Mouse (Mus musculus): ENCODE results near the gene Trappc6a. TPM values are rescaled to one million over a fixed set of nuclear protein-coding genes. Genes with fewer than 3 reads are reported as not detected.

The Trappc6a gene
- total and polyA plus RNA-seq, 3 experiments, result 41.1 to 201 (median 72.2) TPM

GRCm38 (mm10) chr7:19462443-19462842 is 45.8 kb upstream of the Trappc6a start:
- peaks cover 5 to 18% of the 10 kb centered on the region in 2 experiments for H3K4me1 ChIP-seq (ENCODE audit: control insufficient read depth in 1 of 2, insufficient read depth in 2 of 2)
- no peak overlapping the region for H3K9ac ChIP-seq (ENCODE audit: insufficient read depth, low read depth)
- in situ Hi-C loops (cut with MboI; ENCODE audit: low pct_ligation_motif_present, low pct_unique_long_range_greater_than_20kb, low sequenced_read_pairs) (no loop called here), dilution Hi-C loops (cut with MboI; ENCODE audit: extremely low pct_ligation_motif_present, extremely low pct_unique_long_range_greater_than_20kb, low sequenced_read_pairs) (no loop called here)
- peaks cover 44% of the 10 kb centered on the region for H3K27me3 ChIP-seq (replicated peaks)
- H3K9me3 ChIP-seq (replicated peaks; ENCODE audit: low read length), result no peaks in the 10 kb centered on the region
- H3K4me3 ChIP-seq (replicated peaks in 1 of 3; ENCODE audit: low read depth in 2 of 3, low read length in 2 of 3, poor library complexity in 1 of 3), result no peak overlapping the region
- H3K36me3 ChIP-seq (replicated peaks in 1 of 2; ENCODE audit: control insufficient read depth in 1 of 2, insufficient read depth in 1 of 2, low read length in 1 of 2), result no peaks in the 10 kb centered on the region
- H3K4me2 ChIP-seq (ENCODE audit: insufficient read depth, low read depth, poor library complexity, severe bottlenecking), result no peak overlapping the region
- TF ChIP-seq KAT2A (IDR thresholded peaks at IDR 0.05; ENCODE audit: insufficient replicate concordance, low read length), result no peak
- TF ChIP-seq SIN3A (IDR thresholded peaks at IDR 0.05; ENCODE audit: low read length), result no peak
- TF ChIP-seq BHLHE40 (IDR thresholded peaks at IDR 0.05; ENCODE audit: low read depth, low read length), result 0 out of 2 replicates have a peak, but pooled peaks have one; percentile 25
- no peak for TF ChIP-seq MYC (IDR thresholded peaks at IDR 0.05; ENCODE audit: low read depth, low read length)
- TF ChIP-seq RAD21 (IDR thresholded peaks at IDR 0.05; ENCODE audit: low read depth, low read length), result no peak
- TF ChIP-seq ETS1 (conservative IDR thresholded peaks at IDR 0.05; ENCODE audit: low read depth, low read length), result no peak
- no peak overlapping the region for H3K27ac ChIP-seq (ENCODE audit: insufficient read depth, low read depth)
- DNase-seq (ENCODE audit: extremely low read depth), result no peak
- no peaks in the 10 kb centered on the region for H3K79me2 ChIP-seq (replicated peaks; ENCODE audit: control insufficient read depth, extremely low read depth, insufficient read depth, poor library complexity, severe bottlenecking)

- H3K4me3 ChIP-seq (replicated peaks in 1 of 3; ENCODE audit: low read depth in 2 of 3, low read length in 2 of 3, poor library complexity in 1 of 3), result no peak within 1 kb of the TSS
- peaks cover 47% of the 10 kb centered on the region for H3K27me3 ChIP-seq (replicated peaks)
- H3K36me3 ChIP-seq (replicated peaks in 1 of 2; ENCODE audit: control insufficient read depth in 1 of 2, insufficient read depth in 1 of 2, low read length in 1 of 2), result no peaks in the 10 kb centered on the region
- H3K9me3 ChIP-seq (replicated peaks; ENCODE audit: low read length), result no peaks in the 10 kb centered on the region
- no peaks in the 10 kb centered on the region for H3K79me2 ChIP-seq (replicated peaks; ENCODE audit: control insufficient read depth, extremely low read depth, insufficient read depth, poor library complexity, severe bottlenecking)
- no peak for DNase-seq (ENCODE audit: extremely low read depth)
- in situ Hi-C loops (cut with MboI; ENCODE audit: low pct_ligation_motif_present, low pct_unique_long_range_greater_than_20kb, low sequenced_read_pairs), result no loop called here
- H3K4me2 ChIP-seq (ENCODE audit: insufficient read depth, low read depth, poor library complexity, severe bottlenecking), result no peak within 1 kb of the TSS
- peaks cover 5 to 17% of the 10 kb centered on the region in 2 experiments for H3K4me1 ChIP-seq (ENCODE audit: control insufficient read depth in 1 of 2, insufficient read depth in 2 of 2)
- H3K27ac ChIP-seq (ENCODE audit: insufficient read depth, low read depth), result no peak within 1 kb of the TSS
- H3K9ac ChIP-seq (ENCODE audit: insufficient read depth, low read depth), result no peak within 1 kb of the TSS
- dilution Hi-C loops (cut with MboI; ENCODE audit: extremely low pct_ligation_motif_present, extremely low pct_unique_long_range_greater_than_20kb, low sequenced_read_pairs), result no loop called here
- TF ChIP-seq HCFC1 (IDR thresholded peaks at IDR 0.05; ENCODE audit: low read depth, low read length), result no peak
- TF ChIP-seq PAX5 (IDR thresholded peaks at IDR 0.05; ENCODE audit: low read length), result no peak
- TF ChIP-seq ZKSCAN1 (IDR thresholded peaks at IDR 0.05; ENCODE audit: borderline replicate concordance, low read depth, low read length), result no peak
- no peak for TF ChIP-seq POLR2AphosphoS2 (IDR thresholded peaks at IDR 0.05; ENCODE audit: low read depth, low read length)
- no peak for TF ChIP-seq ZC3H11A (IDR thresholded peaks at IDR 0.05; ENCODE audit: low read depth, low read length)
- no peak for TF ChIP-seq GABPA (IDR thresholded peaks at IDR 0.05; ENCODE audit: insufficient replicate concordance, low read depth, low read length)
- no peak for TF ChIP-seq MAX (IDR thresholded peaks at IDR 0.05; ENCODE audit: low read length)
- TF ChIP-seq NRF1 (IDR thresholded peaks at IDR 0.05; ENCODE audit: low read depth, low read length), result no peak
- TF ChIP-seq CHD2 (IDR thresholded peaks at IDR 0.05; ENCODE audit: low read length), result no peak
These were observed 45.3 kb upstream of the Trappc6a start, which contains the start of gene Exoc3l2 for GRCm38 (mm10) chr7:19462884-19463381. Gene Exoc3l2, plus strand, starts transcription at chr7:19463331.
